Comparison of ENCODE assay signal across 9 mouse cellular contexts in the genomic region with DNA sequence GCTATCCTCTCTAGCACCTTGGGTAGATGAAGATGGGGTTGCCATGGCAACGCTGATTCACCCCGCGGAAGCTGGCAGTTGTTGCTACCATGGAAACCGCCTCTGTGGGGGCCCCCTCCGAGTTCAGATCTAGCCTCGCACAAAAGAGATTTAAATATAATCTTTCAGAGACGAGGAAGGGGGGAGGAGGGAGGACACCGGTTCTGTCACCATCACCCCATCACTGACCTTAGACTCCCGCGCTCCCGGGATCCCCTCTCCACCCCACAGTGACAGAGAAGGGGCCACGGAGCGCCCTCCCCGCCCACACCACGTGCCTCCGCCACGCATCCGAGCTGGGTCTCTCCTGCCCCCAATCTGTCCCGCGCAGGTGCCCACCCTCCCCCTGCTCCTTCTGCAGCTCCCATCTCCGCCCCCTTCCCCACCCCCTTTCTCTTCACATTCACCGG. TPM values are rescaled to one million over a fixed set of nuclear protein-coding genes. Genes with fewer than 3 reads are reported as not detected.
DNase-seq lines count a peak whose midpoint lies in the region; ATAC-seq and TF ChIP-seq lines count a peak whose summit lies in the region.
"Had no signal": no experiment of that assay in that cellular context is flagged by ENCODE, and none has a peak within 500 bp of the region (broad histone marks: within the 10 kb centered on the region; RNA-seq: fewer than 3 reads in every experiment).

No protein-coding gene starts in this region.

- H3K27ac ChIP-seq in heart, embryonic 12.5 days (ENCODE audit: poor library complexity, severe bottlenecking), result no peak overlapping the region
- H3K27ac ChIP-seq in forebrain, postnatal 0 days (ENCODE audit: low read depth, low read length), result peak overlapping the region; percentile 93
- peak overlapping the region; percentile 90 for H3K27ac ChIP-seq in left cerebral cortex, adult 2 months
- H3K27ac ChIP-seq in olfactory bulb, adult 2 months (ENCODE audit: insufficient read depth, low read depth, low read length), result peak overlapping the region; percentile 98

- intact Hi-C loops in left cerebral cortex, adult 2 months (cut with DNase I), result no loop called here

- ATAC-seq in heart, embryonic 12.5 days (ENCODE audit: insufficient number of reproducible peaks, low FRiP score), result no peak
- peak; percentile 93 for ATAC-seq in forebrain, postnatal 0 days

- H3K9me3 ChIP-seq in heart, embryonic 12.5 days (replicated peaks), result no peaks in the 10 kb centered on the region
- H3K9me3 ChIP-seq in forebrain, postnatal 0 days (ENCODE audit: low read length), result no peaks in the 10 kb centered on the region

- H3K4me3 ChIP-seq in heart, embryonic 12.5 days, result no peak overlapping the region
- H3K4me3 ChIP-seq in forebrain, postnatal 0 days (ENCODE audit: low read depth, low read length), result peak overlapping the region; percentile 48
- H3K4me3 ChIP-seq in left cerebral cortex, adult 2 months, result peak overlapping the region; percentile 41
- peak overlapping the region; percentile 53 for H3K4me3 ChIP-seq in olfactory bulb, adult 2 months (ENCODE audit: insufficient read depth, low read depth, low read length)
- H3K4me3 ChIP-seq: megakaryocyte, embryonic 14.5 days had no signal

- peaks cover 99% of the 10 kb centered on the region for H3K27me3 ChIP-seq in heart, embryonic 12.5 days (replicated peaks)
- no peaks in the 10 kb centered on the region for H3K27me3 ChIP-seq in forebrain, postnatal 0 days (ENCODE audit: insufficient read depth, low read length)

- WGBS in heart, embryonic 12.5 days, result 2% methylated on average over 21 of the region's 22 CpGs
- whole genome bisulfite sequencing in forebrain, postnatal 0 days, result 2% methylated on average over 20 of the region's 22 CpGs
- 2% methylated on average over 21 of the region's 22 CpGs for WGBS in olfactory bulb, adult 2 months

- H3K36me3 ChIP-seq in heart, embryonic 12.5 days, result no peaks in the 10 kb centered on the region
- H3K36me3 ChIP-seq in forebrain, postnatal 0 days (ENCODE audit: insufficient read depth), result peaks cover 8% of the 10 kb centered on the region

- DNase-seq in heart, adult 11 months, result peak; percentile 87
- peak; percentile 96 for DNase-seq in forebrain, postnatal 0 days
- DNase-seq in left cerebral cortex, adult 2 months (ENCODE audit: extremely low spot score in 1 of 2, low spot score in 2 of 2), result peak; percentile 84 to 91
- no peak for DNase-seq in heart, adult 9 months (ENCODE audit: low spot score in 2 of 2)
- DNase-seq in lung, postnatal 36 days, result no peak
- DNase-seq in kidney, adult 9 months, result no peak

- no peak for TF ChIP-seq CTCF in forebrain, postnatal 0 days (IDR thresholded peaks at IDR 0.05; ENCODE audit: low read depth)
- TF ChIP-seq CTCF in left cerebral cortex, adult 2 months (IDR thresholded peaks at IDR 0.05), result no peak
- TF ChIP-seq CTCF in olfactory bulb, adult 2 months (IDR thresholded peaks at IDR 0.05; ENCODE audit: insufficient read depth, low read depth, low read length), result no peak

- H3K9ac ChIP-seq in heart, embryonic 12.5 days, result no peak overlapping the region
- H3K9ac ChIP-seq in forebrain, postnatal 0 days, result peak overlapping the region; percentile 69

- no peak for TF ChIP-seq POLR2A in olfactory bulb, adult 2 months (IDR thresholded peaks at IDR 0.05; ENCODE audit: insufficient read depth, low read depth, low read length)

- no peaks in the 10 kb centered on the region for H3K4me1 ChIP-seq in heart, embryonic 12.5 days (replicated peaks)
- peaks cover 12% of the 10 kb centered on the region for H3K4me1 ChIP-seq in forebrain, postnatal 0 days (ENCODE audit: insufficient read depth)
- peaks cover 78% of the 10 kb centered on the region for H3K4me1 ChIP-seq in olfactory bulb, adult 2 months (ENCODE audit: control insufficient read depth, insufficient read depth, low read length)

- no peak overlapping the region for H3K4me2 ChIP-seq in heart, embryonic 12.5 days
- H3K4me2 ChIP-seq in forebrain, postnatal 0 days (ENCODE audit: low read depth), result peak overlapping the region; percentile 84

RNA-seq across cellular contexts. Expression of a gene that starts 9.5 kb away (rescaled TPM):
- 0.19 and 0.28 TPM in 2 replicates for polyA plus RNA-seq in heart, embryonic 12.5 days (2016; fragmentation: Nextera tagmentation; extraction: Ambion mirVana)
- 122 and 166 TPM in 2 replicates for total RNA-seq in forebrain, postnatal 0 days (2014; rRNA removed)
- 59.9 and 71.3 TPM in 2 replicates for polyA plus RNA-seq in forebrain, postnatal 0 days (2015; fragmentation: Nextera tagmentation; extraction: Ambion mirVana)
- total RNA-seq in left cerebral cortex, adult 2 months (2021), result 100 to 1,000 TPM; 284 to 288 TPM
- not detected in 2 replicates for polyA plus RNA-seq in olfactory bulb, adult 2 months (2012; ENCODE audit: insufficient read depth, insufficient read length, low replicate concordance, missing spikeins)

RNA-seq across cellular contexts. Expression of a gene that starts 17.6 kb away (rescaled TPM):
- polyA plus RNA-seq in heart, embryonic 12.5 days (2016; fragmentation: Nextera tagmentation; extraction: Ambion mirVana), result 39.3 and 40.7 TPM in 2 replicates
- 9.0 and 14.5 TPM in 2 replicates for total RNA-seq in forebrain, postnatal 0 days (2014; rRNA removed)
- 14.8 and 23.1 TPM in 2 replicates for polyA plus RNA-seq in forebrain, postnatal 0 days (2015; fragmentation: Nextera tagmentation; extraction: Ambion mirVana)
- total RNA-seq in left cerebral cortex, adult 2 months (2021), result 10 to 100 TPM; 93.4 to 94.9 TPM
- polyA plus RNA-seq in olfactory bulb, adult 2 months (2012; ENCODE audit: insufficient read depth, insufficient read length, low replicate concordance, missing spikeins), result not detected in 2 replicates

RNA-seq across cellular contexts. Expression of a gene that starts 23.2 kb away (rescaled TPM):
- 54.9 and 60.2 TPM in 2 replicates for polyA plus RNA-seq in heart, embryonic 12.5 days (2016; fragmentation: Nextera tagmentation; extraction: Ambion mirVana)
- total RNA-seq in forebrain, postnatal 0 days (2014; rRNA removed), result 83.3 and 105 TPM in 2 replicates
- polyA plus RNA-seq in forebrain, postnatal 0 days (2015; fragmentation: Nextera tagmentation; extraction: Ambion mirVana), result 57.1 and 65.0 TPM in 2 replicates
- 10 to 100 TPM; 78.3 to 80.8 TPM for total RNA-seq in left cerebral cortex, adult 2 months (2021)
- 181 TPM in 1 of 2 replicates, not detected in the other for polyA plus RNA-seq in olfactory bulb, adult 2 months (2012; ENCODE audit: insufficient read depth, insufficient read length, low replicate concordance, missing spikeins)

RNA-seq across cellular contexts. Expression of a gene that starts 26.9 kb away (rescaled TPM):
- polyA plus RNA-seq in heart, embryonic 12.5 days (2016; fragmentation: Nextera tagmentation; extraction: Ambion mirVana), result 0.42 and 0.52 TPM in 2 replicates
- 0.38 TPM in 1 of 2 replicates, not detected in the other for total RNA-seq in forebrain, postnatal 0 days (2014; rRNA removed)
- polyA plus RNA-seq in forebrain, postnatal 0 days (2015; fragmentation: Nextera tagmentation; extraction: Ambion mirVana), result 0.31 and 0.39 TPM in 2 replicates
- under 1 TPM; 0.56 to 0.70 TPM for total RNA-seq in left cerebral cortex, adult 2 months (2021)
- polyA plus RNA-seq in olfactory bulb, adult 2 months (2012; ENCODE audit: insufficient read depth, insufficient read length, low replicate concordance, missing spikeins), result not detected in 2 replicates

RNA-seq across cellular contexts. Expression of a gene that starts 51.0 kb away (rescaled TPM):
- 1.9 and 2.3 TPM in 2 replicates for polyA plus RNA-seq in heart, embryonic 12.5 days (2016; fragmentation: Nextera tagmentation; extraction: Ambion mirVana)
- 1.3 and 1.5 TPM in 2 replicates for total RNA-seq in forebrain, postnatal 0 days (2014; rRNA removed)
- polyA plus RNA-seq in forebrain, postnatal 0 days (2015; fragmentation: Nextera tagmentation; extraction: Ambion mirVana), result 1.3 and 1.6 TPM in 2 replicates
- total RNA-seq in left cerebral cortex, adult 2 months (2021), result 1 to 10 TPM; 1.3 to 2.8 TPM
- not detected in 2 replicates for polyA plus RNA-seq in olfactory bulb, adult 2 months (2012; ENCODE audit: insufficient read depth, insufficient read length, low replicate concordance, missing spikeins)

Comparison
In these comparisons a context has a peak if more than half of its experiments do, and no peak if none do; other contexts are left out.
1. DNase-seq: peak in heart, adult 11 months (single experiment), forebrain, postnatal 0 days (single experiment) and left cerebral cortex, adult 2 months (2 of 2); none in heart, adult 9 months (0 of 2), lung, postnatal 36 days (single experiment) and kidney, adult 9 months (single experiment).